Mouse (Mus musculus) heart, embryonic 16.5 days (tissue): ENCODE data around the gene C1qtnf1. TPM values are rescaled to one million over a fixed set of nuclear protein-coding genes. Genes with fewer than 3 reads are reported as not detected.

ENCODE experiments used
- ATAC-seq: fragments of 200-750 bp; cut with Nextera tagmentation; replicated peaks from 2 replicates; pipeline ENCODE4 v1.8.0; 2017; ENCODE audit warnings: moderate number of reproducible peaks; ENCODE audit not compliant: insufficient read depth, low FRiP score; ENCODE audit errors: extremely low read depth
- H3K27ac ChIP-seq: fragments of 300-500 bp; sonication (generic); 2 replicates; pipeline ENCODE4 v1.5.1; 2014; ENCODE audit warnings: mild to moderate bottlenecking, low read length, control low read depth, moderate library complexity
- H3K27me3 ChIP-seq: fragments of 300-500 bp; sonication (generic); 2 replicates; pipeline ENCODE4 v1.6.1; 2014; ENCODE audit warnings: low read length, mixed read lengths; ENCODE audit not compliant: control insufficient read depth, insufficient read depth
- H3K36me3 ChIP-seq: fragments of 300-500 bp; sonication (generic); 2 replicates; pipeline ENCODE4 v1.6.1; 2014; ENCODE audit not compliant: control insufficient read depth, insufficient read depth
- H3K4me1 ChIP-seq: fragments of 300-500 bp; sonication (generic); 2 replicates; pipeline ENCODE4 v1.6.1; 2014; ENCODE audit warnings: low read length, mixed read lengths; ENCODE audit not compliant: control insufficient read depth, insufficient read depth
- H3K4me2 ChIP-seq: fragments of 300-500 bp; sonication (generic); 2 replicates; pipeline ENCODE4 v1.6.1; 2014; ENCODE audit warnings: low read depth, mild to moderate bottlenecking, control low read depth, low read length
- H3K4me3 ChIP-seq: fragments of 300-500 bp; sonication (generic); 2 replicates; pipeline ENCODE4 v1.5.1; 2014; ENCODE audit warnings: mild to moderate bottlenecking, control low read depth, low read length
- H3K9ac ChIP-seq: fragments of 300-500 bp; sonication (generic); 2 replicates; pipeline ENCODE4 v1.6.1; 2014; ENCODE audit warnings: low read length, control low read depth
- H3K9me3 ChIP-seq: fragments of 300-500 bp; sonication (generic); replicated peaks from 2 replicates; pipeline ENCODE4 v1.6.1; 2016; ENCODE audit warnings: low read length; ENCODE audit not compliant: control insufficient read depth
- WGBS: fragments of 180-500 bp; shearing (Covaris S2); extraction: QIAGEN DNeasy Blood & Tissue Kit; methylation state at CpG from one replicate; pipeline ENCODE4 v1.1.7; 2014; 5-methylcytosine and 5-hydroxymethylcytosine counted together
- polyA plus RNA-seq: library from polyadenylated mRNA; unstranded; fragments of >200 nt; fragmentation: Nextera tagmentation; extraction: Ambion mirVana; gene quantifications from 2 replicates; pipeline ENCODE4 v1.2.1, GENCODE M21; 2015

C1qtnf1 gene
- polyA plus RNA-seq, 1 experiment from 2014 or later = 9.3 TPM

DNA sequence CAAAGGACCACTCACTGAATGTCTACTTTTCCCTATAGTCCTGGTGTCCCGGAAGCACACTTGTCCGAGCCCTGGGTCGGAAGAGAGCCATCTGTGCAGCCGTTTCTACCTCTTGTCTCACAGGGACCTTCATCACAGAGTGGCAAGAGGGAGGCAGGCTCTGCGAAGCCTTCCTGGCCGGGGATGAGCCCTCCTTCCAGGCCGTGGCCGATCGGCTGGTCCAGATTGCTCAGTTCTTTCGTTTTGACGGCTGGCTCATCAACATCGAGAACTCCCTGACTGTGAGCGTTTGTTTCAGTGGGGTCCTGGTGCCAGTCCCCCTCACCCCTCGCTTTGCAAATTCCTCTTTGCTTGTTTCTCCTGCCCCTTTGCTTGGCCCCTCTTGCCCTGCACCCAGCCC lies 53.7 kb downstream of the C1qtnf1 start:
- Histone ChIP-seq H3K4me1 (peaks cover 6% of the 10 kb centered on the region), H3K4me2 (no peak overlapping the region), H3K9me3 (no peaks in the 10 kb centered on the region), H3K9ac (no peak overlapping the region), H3K27me3 (no peaks in the 10 kb centered on the region), H3K27ac (no peak overlapping the region), H3K4me3 (no peak overlapping the region), H3K36me3 (peaks cover 6% of the 10 kb centered on the region; the same call in 1 of the 2 replicates)
- no peak for ATAC-seq
- 81% methylated on average over 14 of the region's 14 CpGs for WGBS

DNA sequence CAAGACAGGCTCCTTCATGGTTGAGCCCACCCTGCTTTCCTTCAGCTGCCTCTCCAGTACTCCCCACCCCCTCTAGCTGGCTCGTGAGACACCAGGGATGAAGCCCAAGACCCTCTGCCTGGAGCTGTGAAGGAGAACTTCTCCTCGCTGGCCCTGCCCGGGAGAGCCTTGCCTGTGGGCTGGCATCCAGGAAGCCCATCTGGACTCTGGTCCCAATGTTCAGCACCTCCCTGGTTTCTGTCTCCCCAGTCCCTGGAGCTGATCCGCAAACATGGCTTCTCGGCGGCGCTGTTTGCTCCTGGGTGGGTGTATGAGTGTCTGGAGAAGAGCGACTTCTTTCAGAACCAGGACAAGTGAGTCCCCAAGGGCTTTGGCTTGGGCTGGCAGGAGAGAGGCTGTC lies 56.2 kb downstream of the C1qtnf1 start:
- Histone ChIP-seq H3K27ac (no peak overlapping the region), H3K36me3 (peaks cover 6% of the 10 kb centered on the region; the same call in 1 of the 2 replicates), H3K27me3 (no peaks in the 10 kb centered on the region), H3K4me1 (no peaks in the 10 kb centered on the region), H3K9me3 (no peaks in the 10 kb centered on the region), H3K4me3 (no peak overlapping the region), H3K4me2 (no peak overlapping the region), H3K9ac (no peak overlapping the region)
- WGBS = 80% methylated on average over 8 of the region's 8 CpGs
- ATAC-seq = no peak

DNA sequence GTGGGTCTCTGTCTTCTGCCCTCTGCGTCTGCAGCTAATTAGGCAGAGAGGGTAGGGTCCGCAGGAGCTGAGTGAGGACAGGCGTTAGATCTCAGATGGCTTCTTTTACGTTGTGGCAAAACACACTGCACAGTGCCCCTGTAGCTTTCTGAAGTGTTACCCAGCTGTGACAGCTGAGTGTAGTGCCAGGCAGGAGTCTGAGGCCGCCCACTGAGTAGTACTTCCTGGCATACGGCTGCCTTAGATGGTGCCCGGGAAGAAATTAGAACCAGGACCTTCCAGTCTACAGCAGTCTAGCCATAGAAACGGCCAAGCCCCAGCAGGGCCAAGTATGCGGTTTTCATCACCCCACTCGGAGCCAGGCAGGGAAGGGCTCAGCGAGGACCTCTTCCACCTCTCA lies 57.3 kb downstream of the C1qtnf1 start:
- no peak for ATAC-seq
- H3K36me3 ChIP-seq = peaks cover 6% of the 10 kb centered on the region; the same call in 1 of the 2 replicates
- H3K9ac ChIP-seq = no peak overlapping the region
- H3K4me1 ChIP-seq = no peaks in the 10 kb centered on the region
- no peak overlapping the region for H3K4me2 ChIP-seq
- no peaks in the 10 kb centered on the region for H3K27me3 ChIP-seq
- WGBS = 52% methylated on average over 11 of the region's 11 CpGs
- no peak overlapping the region for H3K4me3 ChIP-seq
- H3K9me3 ChIP-seq = no peaks in the 10 kb centered on the region
- H3K27ac ChIP-seq = no peak overlapping the region

DNA sequence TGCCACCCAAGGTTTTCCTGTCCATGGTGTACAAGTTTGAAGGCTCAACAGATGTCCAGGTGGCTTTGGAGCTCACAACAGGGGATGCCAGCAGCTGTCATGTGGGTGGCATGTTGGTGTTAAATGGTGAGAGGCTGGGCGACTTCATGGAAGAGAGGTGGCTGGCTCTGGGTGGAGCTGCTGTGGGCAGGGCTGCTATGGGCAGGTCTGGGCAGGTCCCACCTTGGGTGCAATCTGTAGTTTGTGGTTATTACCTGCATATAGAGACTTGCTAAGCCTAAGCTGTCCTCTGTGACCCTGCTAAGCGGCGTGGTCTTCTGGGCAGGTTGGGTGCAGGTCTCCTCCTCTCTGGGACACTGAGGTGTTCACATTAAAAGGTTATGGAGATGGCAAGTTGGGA lies 57.8 kb downstream of the C1qtnf1 start:
- Histone ChIP-seq H3K4me3 (no peak overlapping the region), H3K36me3 (peaks cover 6% of the 10 kb centered on the region; the same call in 1 of the 2 replicates), H3K4me1 (peaks cover 2% of the 10 kb centered on the region; the same call in 1 of the 2 replicates), H3K27ac (no peak overlapping the region), H3K9me3 (no peaks in the 10 kb centered on the region), H3K9ac (no peak overlapping the region), H3K27me3 (no peaks in the 10 kb centered on the region), H3K4me2 (no peak overlapping the region)
- no peak for ATAC-seq
- WGBS = 81% methylated on average over 3 of the region's 3 CpGs

GRCm38 (mm10) chr11:118486281-118486680 lies 58.3 kb downstream of the C1qtnf1 start:
- no peak overlapping the region for H3K4me3 ChIP-seq
- no peaks in the 10 kb centered on the region for H3K9me3 ChIP-seq
- no peak for ATAC-seq
- peaks cover 6% of the 10 kb centered on the region; the same call in 1 of the 2 replicates for H3K36me3 ChIP-seq
- H3K9ac ChIP-seq = no peak overlapping the region
- no peak overlapping the region for H3K27ac ChIP-seq
- no peaks in the 10 kb centered on the region for H3K27me3 ChIP-seq
- 81% methylated on average over 6 of the region's 6 CpGs for WGBS
- H3K4me1 ChIP-seq = peaks cover 2% of the 10 kb centered on the region; the same call in 1 of the 2 replicates
- no peak overlapping the region for H3K4me2 ChIP-seq

DNA sequence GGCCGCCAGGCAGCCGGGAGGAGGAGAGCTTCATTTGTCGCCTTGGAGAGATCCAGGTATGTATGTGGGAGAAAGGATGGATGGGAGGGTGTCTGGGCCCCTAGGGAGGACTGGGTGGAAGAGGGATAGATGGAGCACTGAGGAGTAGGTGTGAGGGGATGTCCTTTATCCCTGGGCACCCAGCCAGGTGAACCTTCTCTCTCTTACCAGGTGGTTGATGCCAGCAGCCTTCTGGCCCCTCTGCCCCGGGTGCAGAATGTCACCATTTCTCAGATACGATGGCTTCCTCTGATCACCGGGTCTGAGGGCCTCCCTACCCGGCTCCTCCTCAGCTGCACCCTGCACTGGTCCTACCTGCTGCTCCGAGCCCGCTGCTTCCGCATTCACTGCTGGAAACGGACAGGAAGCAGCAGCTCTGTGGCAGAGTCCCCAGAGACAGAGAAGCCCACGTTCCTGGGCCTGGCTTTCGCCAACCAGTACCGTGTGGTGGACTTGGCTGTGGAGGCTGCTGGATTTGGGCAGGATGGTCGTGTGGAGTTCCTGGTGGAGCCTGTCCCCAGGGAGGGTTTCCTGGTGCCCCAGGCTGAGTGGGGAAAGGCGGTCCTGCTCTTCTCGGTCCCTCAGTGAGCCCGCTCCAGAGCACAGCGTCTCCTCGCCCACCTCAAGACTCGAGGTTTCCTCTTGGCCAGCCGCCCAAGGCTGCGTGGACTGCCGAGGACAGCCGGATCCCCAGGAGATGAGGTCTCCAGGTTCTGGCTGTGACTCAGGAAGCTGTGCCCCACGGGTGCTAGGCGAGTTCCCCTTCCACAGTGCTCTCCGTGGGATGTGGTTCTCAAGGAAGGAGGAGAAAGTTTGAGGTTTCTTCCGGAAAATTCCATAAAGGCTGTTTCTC lies 59.1 kb downstream of the C1qtnf1 start:
- H3K9ac ChIP-seq = no peak overlapping the region
- H3K9me3 ChIP-seq = no peaks in the 10 kb centered on the region
- no peak overlapping the region for H3K4me3 ChIP-seq
- H3K36me3 ChIP-seq = peaks cover 5% of the 10 kb centered on the region; the same call in 1 of the 2 replicates
- H3K27me3 ChIP-seq = no peaks in the 10 kb centered on the region
- no peak overlapping the region for H3K4me2 ChIP-seq
- 81% methylated on average over 29 of the region's 29 CpGs for WGBS
- peaks cover 2% of the 10 kb centered on the region; the same call in 1 of the 2 replicates for H3K4me1 ChIP-seq
- ATAC-seq = no peak
- no peak overlapping the region for H3K27ac ChIP-seq

DNA sequence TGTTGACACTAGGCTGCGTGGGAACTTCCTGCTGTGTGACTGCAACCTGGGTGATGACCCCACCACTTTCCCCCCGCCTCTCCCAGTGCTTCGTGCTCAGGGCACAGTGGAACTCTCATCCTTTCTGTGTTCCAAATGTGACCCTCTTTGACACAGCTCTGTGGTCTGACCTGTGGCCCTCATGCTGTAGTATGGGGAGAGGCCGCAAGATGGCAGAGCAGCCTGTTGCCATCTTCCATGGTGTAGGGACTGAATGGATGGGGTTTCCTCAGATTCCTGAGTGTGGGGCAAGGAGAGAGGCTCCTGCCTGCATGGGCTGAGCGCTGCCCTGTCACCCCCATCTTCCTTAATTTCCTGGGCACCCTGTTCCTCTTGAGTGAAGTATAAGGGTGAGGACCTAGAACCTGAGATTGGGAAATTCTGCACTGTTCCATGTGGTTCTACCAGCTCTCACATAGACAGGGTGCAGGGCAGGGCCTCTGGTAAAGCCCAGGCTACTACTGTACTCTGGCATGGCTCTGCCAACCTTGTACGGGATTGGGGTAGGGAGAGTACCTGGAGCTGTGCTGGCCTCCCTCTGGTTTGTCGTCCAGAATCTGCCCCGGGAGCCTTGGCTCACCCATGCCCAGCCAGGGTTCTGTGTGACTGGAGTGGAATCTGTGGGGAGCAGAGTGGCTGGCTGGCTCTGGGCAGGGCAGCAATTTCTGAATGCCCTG lies 60.3 kb downstream of the C1qtnf1 start:
- H3K9ac ChIP-seq = no peak overlapping the region
- no peak overlapping the region for H3K27ac ChIP-seq
- no peak overlapping the region for H3K4me3 ChIP-seq
- no peak overlapping the region for H3K4me2 ChIP-seq
- no peak for ATAC-seq
- no peaks in the 10 kb centered on the region for H3K9me3 ChIP-seq
- H3K27me3 ChIP-seq = no peaks in the 10 kb centered on the region
- 79% methylated on average over 8 of the region's 8 CpGs for WGBS
- no peaks in the 10 kb centered on the region for H3K36me3 ChIP-seq
- peaks cover 2% of the 10 kb centered on the region; the same call in 1 of the 2 replicates for H3K4me1 ChIP-seq

DNA sequence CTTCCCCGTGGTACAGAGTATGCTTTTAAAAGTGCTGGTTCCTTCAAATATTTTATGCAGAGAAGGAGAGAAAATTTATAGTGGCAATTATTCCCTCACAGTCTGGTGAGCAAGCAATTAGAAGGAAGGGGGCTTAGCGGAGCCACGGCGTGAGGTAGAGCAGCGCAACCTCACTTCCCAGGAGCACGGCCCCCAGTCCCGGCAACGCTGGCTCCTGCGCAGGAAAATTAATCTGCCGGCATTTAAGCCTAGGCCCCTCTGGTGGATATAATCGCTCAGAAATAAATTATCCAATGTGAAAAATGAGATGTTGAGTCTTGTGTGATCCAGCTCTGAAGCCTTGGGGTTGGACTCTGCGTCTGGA lies 60.9 kb downstream of the C1qtnf1 start:
- H3K27ac ChIP-seq = no peak overlapping the region
- H3K9ac ChIP-seq = no peak overlapping the region
- H3K27me3 ChIP-seq = no peaks in the 10 kb centered on the region
- ATAC-seq = no peak
- H3K4me1 ChIP-seq = peaks cover 2% of the 10 kb centered on the region; the same call in 1 of the 2 replicates
- H3K4me2 ChIP-seq = no peak overlapping the region
- 83% methylated on average over 12 of the region's 12 CpGs for WGBS
- H3K9me3 ChIP-seq = no peaks in the 10 kb centered on the region
- H3K36me3 ChIP-seq = no peaks in the 10 kb centered on the region
- no peak overlapping the region for H3K4me3 ChIP-seq
